10 mouse cellular contexts compared by ENCODE assay signal in genomic region chr2:74933190-74933589, GRCm38 (mm10).
DNase-seq lines count a peak whose midpoint lies in the region; ATAC-seq and TF ChIP-seq lines count a peak whose summit lies in the region.
"Had no signal": no experiment of that assay in that cellular context is flagged by ENCODE, and none has a peak within 500 bp of the region (broad histone marks: within the 10 kb centered on the region; RNA-seq: fewer than 3 reads in every experiment).

No protein-coding gene starts in this region.

- peak; percentile 14 to 43 for DNase-seq in adrenal gland, adult (ENCODE audit: inconsistent age in 2 of 2, low spot score in 1 of 2)
- DNase-seq in adrenal gland, postnatal 4 days (ENCODE audit: low spot score in 2 of 2), result no peak
- DNase-seq in adrenal gland, postnatal 10 days, result peak; percentile 38
- DNase-seq in heart, postnatal 10 days, result peak; percentile 48 to 51
- DNase-seq in lung, embryonic 14.5 days, result peak; percentile 51
- no peak for DNase-seq in thymus, postnatal 4 days
- no peak for DNase-seq in left cerebral cortex, adult 9 months (ENCODE audit: low spot score in 2 of 2)
- DNase-seq: thymus, postnatal 36 days had no signal

- TF ChIP-seq CTCF in lung, embryonic 14.5 days (IDR thresholded peaks at IDR 0.05; ENCODE audit: low read depth), result no peak

- H3K27me3 ChIP-seq in lung, embryonic 14.5 days (ENCODE audit: insufficient read depth, low read length), result 0 out of 2 replicates have a peak, but pooled peaks cover 8% of the 10 kb centered on the region
- H3K27me3 ChIP-seq in midbrain, embryonic 15.5 days (replicated peaks), result no peaks in the 10 kb centered on the region

- no peak overlapping the region for H3K27ac ChIP-seq in lung, embryonic 14.5 days (ENCODE audit: low read depth)
- H3K27ac ChIP-seq in midbrain, embryonic 15.5 days, result no peak overlapping the region

- no peaks in the 10 kb centered on the region for H3K36me3 ChIP-seq in lung, embryonic 14.5 days (ENCODE audit: insufficient read depth)
- H3K36me3 ChIP-seq in midbrain, embryonic 15.5 days (replicated peaks), result no peaks in the 10 kb centered on the region

- no peak for ATAC-seq in lung, embryonic 14.5 days (ENCODE audit: insufficient read depth)
- no peak for ATAC-seq in midbrain, embryonic 15.5 days (replicated peaks)

- H3K4me3 ChIP-seq in lung, embryonic 14.5 days (ENCODE audit: low read depth, low read length), result no peak overlapping the region
- H3K4me3 ChIP-seq in midbrain, embryonic 15.5 days, result no peak overlapping the region
- H3K4me3 ChIP-seq: megakaryocyte, embryonic 14.5 days had no signal

- no peaks in the 10 kb centered on the region for H3K4me1 ChIP-seq in lung, embryonic 14.5 days (ENCODE audit: insufficient read depth)
- no peaks in the 10 kb centered on the region for H3K4me1 ChIP-seq in midbrain, embryonic 15.5 days
- H3K4me1 ChIP-seq: megakaryocyte, embryonic 14.5 days had no signal

- H3K9ac ChIP-seq in lung, embryonic 14.5 days, result no peak overlapping the region
- H3K9ac ChIP-seq in midbrain, embryonic 15.5 days, result no peak overlapping the region

- intact Hi-C loops in heart, postnatal 10 days (cut with DNase I), result no loop called here

- H3K9me3 ChIP-seq in lung, embryonic 14.5 days (ENCODE audit: low read depth, low read length), result no peaks in the 10 kb centered on the region
- H3K9me3 ChIP-seq in midbrain, embryonic 15.5 days, result no peaks in the 10 kb centered on the region
- H3K9me3 ChIP-seq: megakaryocyte, embryonic 14.5 days had no signal

- H3K4me2 ChIP-seq in lung, embryonic 14.5 days, result no peak overlapping the region
- no peak overlapping the region for H3K4me2 ChIP-seq in midbrain, embryonic 15.5 days

- 15% methylated on average over 8 of the region's 8 CpGs for WGBS in lung, embryonic 14.5 days
- WGBS in midbrain, embryonic 15.5 days, result 37% methylated on average over 8 of the region's 8 CpGs

Comparison
In these comparisons a context has a peak if more than half of its experiments do, and no peak if none do; other contexts are left out.
1. DNase-seq: peak in adrenal gland, adult (2 of 2), adrenal gland, postnatal 10 days (single experiment), heart, postnatal 10 days (2 of 2) and lung, embryonic 14.5 days (single experiment); none in adrenal gland, postnatal 4 days (0 of 2), thymus, postnatal 4 days (single experiment) and left cerebral cortex, adult 9 months (0 of 2).